Mouse (Mus musculus) forebrain, embryonic 10.5 days (tissue): ENCODE data around the gene Tbca. TPM values are rescaled to one million over a fixed set of nuclear protein-coding genes. Genes with fewer than 3 reads are reported as not detected.

Experiments used
- DNase-seq: peaks from one replicate; pipeline ENCODE4 v3.0.0-alpha.2; 2017; ENCODE audit warnings: low spot score; ENCODE audit errors: extremely low spot score
- H3K27ac ChIP-seq: fragments of 300-500 bp; sonication (generic); 2 replicates; pipeline ENCODE4 v1.5.1; 2016; ENCODE audit warnings: mild to moderate bottlenecking
- H3K27me3 ChIP-seq: fragments of 300-500 bp; sonication (generic); 2 replicates; pipeline ENCODE4 v1.6.1; 2016; ENCODE audit warnings: mild to moderate bottlenecking; ENCODE audit not compliant: poor library complexity, severe bottlenecking
- H3K36me3 ChIP-seq: fragments of 300-500 bp; sonication (generic); replicated peaks from 2 replicates; pipeline ENCODE4 v1.6.1; 2016; ENCODE audit warnings: mild to moderate bottlenecking, moderate library complexity
- H3K4me1 ChIP-seq: fragments of 300-500 bp; sonication (generic); 2 replicates; pipeline ENCODE4 v1.6.1; 2016
- H3K4me3 ChIP-seq: fragments of 300-500 bp; sonication (generic); 2 replicates; pipeline ENCODE4 v1.5.1; 2016; ENCODE audit warnings: mild to moderate bottlenecking, moderate library complexity
- H3K9me3 ChIP-seq: fragments of 300-500 bp; sonication (generic); 2 replicates; pipeline ENCODE4 v1.6.1; 2016; ENCODE audit warnings: mild to moderate bottlenecking, moderate library complexity
- WGBS: fragments of 180-500 bp; shearing (Covaris S2); methylation state at CpG from one replicate; pipeline ENCODE4 v1.1.7; 2016; 5-methylcytosine and 5-hydroxymethylcytosine counted together
- polyA plus RNA-seq: library from polyadenylated mRNA; unstranded; fragments of >200 nt; fragmentation: Nextera tagmentation; extraction: Ambion mirVana; gene quantifications from 2 replicates; pipeline ENCODE4 v1.2.1, GENCODE M21; 2016

Tbca gene
- polyA plus RNA-seq, 1 experiment from 2014 or later = 268 TPM

DNA sequence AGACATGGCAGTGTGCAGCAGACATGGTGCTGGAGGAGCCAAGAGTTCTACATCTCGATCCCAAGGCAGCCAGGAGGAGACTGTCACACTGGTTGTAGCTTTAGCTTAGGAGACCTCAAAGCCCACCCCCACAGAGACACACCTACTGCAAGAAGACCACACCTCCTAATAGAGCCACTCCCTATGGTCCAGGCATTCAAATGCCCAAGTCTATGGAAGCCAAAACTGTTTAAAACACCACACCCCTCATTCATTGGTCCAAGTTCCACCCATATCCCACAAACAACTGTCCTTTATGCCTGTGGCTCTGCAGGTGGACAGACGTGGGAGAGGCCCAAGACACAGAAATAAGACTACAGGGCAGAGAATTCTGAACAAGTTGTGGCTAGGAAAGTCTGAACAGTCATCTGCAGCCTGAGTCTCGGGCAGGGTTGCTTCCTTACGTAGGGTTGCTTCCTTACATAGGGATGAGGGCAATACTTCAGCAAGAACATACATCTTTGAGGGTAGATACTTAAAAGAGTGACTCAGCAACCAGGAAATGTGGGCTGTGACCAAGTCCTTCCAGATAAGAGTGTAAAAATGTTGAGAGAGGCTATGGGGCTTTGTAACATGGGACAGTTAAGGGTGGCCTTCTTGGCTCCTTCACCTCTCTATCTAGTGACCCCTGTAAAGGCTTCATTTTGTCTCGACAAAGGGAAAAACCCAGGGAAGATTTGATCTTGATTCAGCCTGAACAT, 74.0 kb downstream of the Tbca start:
- no peak overlapping the region for H3K27ac ChIP-seq
- 74% methylated on average over 5 of the region's 5 CpGs for WGBS
- no peak overlapping the region for H3K4me3 ChIP-seq
- H3K36me3 ChIP-seq = no peaks in the 10 kb centered on the region
- DNase-seq = no peak
- H3K27me3 ChIP-seq = peaks cover 98% of the 10 kb centered on the region
- peaks cover 16% of the 10 kb centered on the region for H3K4me1 ChIP-seq
- H3K9me3 ChIP-seq = no peaks in the 10 kb centered on the region

DNA sequence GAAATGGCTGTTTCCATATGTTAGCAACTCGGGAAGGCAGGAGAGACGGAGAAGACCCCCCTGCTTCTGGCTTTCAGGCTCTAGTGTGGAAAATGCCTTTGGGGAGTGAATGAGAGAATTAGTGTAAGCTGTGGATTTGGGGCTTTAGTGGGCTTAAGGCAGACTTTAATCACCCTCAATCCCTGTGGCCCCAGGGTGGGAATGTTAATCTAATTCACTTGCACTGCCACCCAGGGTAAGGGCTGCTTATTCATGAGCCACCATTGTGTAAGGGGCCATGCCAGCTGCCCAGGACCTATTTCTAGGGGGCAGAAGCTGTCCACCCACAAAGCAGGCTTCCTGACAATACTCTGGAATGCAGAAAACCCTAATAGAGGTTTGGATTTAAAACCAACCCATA, 78.2 kb downstream of the Tbca start:
- no peak for DNase-seq
- H3K4me1 ChIP-seq = peaks cover 31% of the 10 kb centered on the region
- peaks cover 100% of the 10 kb centered on the region for H3K27me3 ChIP-seq
- H3K4me3 ChIP-seq = no peak overlapping the region
- no peaks in the 10 kb centered on the region for H3K9me3 ChIP-seq
- no peak overlapping the region for H3K27ac ChIP-seq
- WGBS = 4% methylated on average over 2 of the region's 2 CpGs
- no peaks in the 10 kb centered on the region for H3K36me3 ChIP-seq

DNA sequence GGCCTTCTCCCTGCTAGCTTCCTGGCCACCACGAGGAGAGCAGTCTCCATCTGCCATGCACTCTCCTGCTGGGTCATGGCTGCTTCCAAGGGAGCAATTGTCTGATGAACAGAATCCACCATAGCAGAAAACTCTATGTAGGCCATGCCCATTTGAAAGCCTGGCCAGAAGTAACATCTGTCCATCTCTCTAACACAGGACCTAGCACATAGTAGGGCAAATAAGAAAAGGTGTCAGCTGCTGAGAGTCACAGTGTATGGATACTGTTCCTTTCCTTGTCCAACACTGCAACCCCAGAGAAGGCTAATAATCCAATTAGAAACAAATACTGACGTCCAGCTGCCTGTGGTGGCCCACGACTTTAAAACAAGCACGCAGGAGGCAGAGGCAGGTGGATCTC, 79.1 kb downstream of the Tbca start:
- Histone ChIP-seq H3K9me3 (no peaks in the 10 kb centered on the region), H3K36me3 (no peaks in the 10 kb centered on the region), H3K4me1 (peaks cover 34% of the 10 kb centered on the region), H3K4me3 (no peak overlapping the region), H3K27ac (no peak overlapping the region), H3K27me3 (peaks cover 100% of the 10 kb centered on the region)
- DNase-seq = no peak
- WGBS = 37% methylated on average over 4 of the region's 4 CpGs

DNA sequence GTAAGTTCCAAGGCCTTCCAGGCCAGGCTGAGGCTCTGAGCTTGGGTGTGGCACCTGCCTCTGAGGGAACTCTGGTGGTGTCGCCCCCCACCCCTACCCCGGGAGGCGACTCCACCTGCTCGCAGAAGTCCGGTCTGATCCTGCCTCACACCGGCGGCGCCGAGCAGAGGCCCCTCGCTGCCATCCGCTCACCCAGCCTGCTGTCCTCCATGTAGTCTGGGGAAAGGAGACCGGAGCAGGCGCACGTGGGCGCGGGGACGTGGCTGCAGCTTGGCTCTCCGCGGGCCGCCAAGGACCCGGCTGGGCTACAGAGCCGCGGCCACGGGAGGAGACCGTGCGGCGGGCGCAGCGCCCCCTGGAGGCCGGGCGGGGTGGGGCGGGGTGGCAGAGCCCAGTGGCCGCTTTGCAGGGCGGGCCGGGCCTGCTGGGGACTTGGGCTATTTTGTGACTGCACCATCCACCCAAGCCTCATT, 79.8 kb downstream of the Tbca start:
- Histone ChIP-seq H3K36me3 (no peaks in the 10 kb centered on the region), H3K4me3 (peak overlapping the region; percentile 50), H3K27ac (no peak overlapping the region), H3K27me3 (peaks cover 100% of the 10 kb centered on the region), H3K4me1 (peaks cover 38% of the 10 kb centered on the region), H3K9me3 (no peaks in the 10 kb centered on the region)
- WGBS = under 1% methylated on average over 35 of the region's 35 CpGs
- DNase-seq = peak; percentile 79

DNA sequence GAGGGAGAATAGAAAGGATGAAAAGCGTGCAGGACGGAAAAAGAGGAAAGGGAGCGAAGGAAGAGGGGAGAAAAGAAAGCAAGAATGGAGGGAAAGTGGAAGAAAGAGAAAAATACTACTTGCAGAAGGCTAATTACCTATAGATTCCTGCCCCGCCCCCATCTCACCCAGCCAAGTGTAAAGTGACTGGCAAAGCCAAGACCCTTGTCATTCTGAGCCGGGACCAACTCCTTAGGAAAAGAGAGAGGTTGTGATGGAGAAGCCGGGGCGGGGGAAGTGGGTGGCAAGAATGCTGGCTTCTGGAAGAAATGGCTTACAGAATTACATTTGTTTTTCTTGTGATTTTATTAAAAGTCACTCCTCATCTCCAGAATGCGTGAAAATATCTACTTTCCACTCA, 80.8 kb downstream of the Tbca start:
- H3K4me3 ChIP-seq = peak overlapping the region; percentile 50
- WGBS = 2% methylated on average over 8 of the region's 8 CpGs
- peaks cover 100% of the 10 kb centered on the region for H3K27me3 ChIP-seq
- peaks cover 43% of the 10 kb centered on the region for H3K4me1 ChIP-seq
- DNase-seq = peak; percentile 41
- no peak overlapping the region for H3K27ac ChIP-seq
- H3K9me3 ChIP-seq = no peaks in the 10 kb centered on the region
- no peaks in the 10 kb centered on the region for H3K36me3 ChIP-seq

DNA sequence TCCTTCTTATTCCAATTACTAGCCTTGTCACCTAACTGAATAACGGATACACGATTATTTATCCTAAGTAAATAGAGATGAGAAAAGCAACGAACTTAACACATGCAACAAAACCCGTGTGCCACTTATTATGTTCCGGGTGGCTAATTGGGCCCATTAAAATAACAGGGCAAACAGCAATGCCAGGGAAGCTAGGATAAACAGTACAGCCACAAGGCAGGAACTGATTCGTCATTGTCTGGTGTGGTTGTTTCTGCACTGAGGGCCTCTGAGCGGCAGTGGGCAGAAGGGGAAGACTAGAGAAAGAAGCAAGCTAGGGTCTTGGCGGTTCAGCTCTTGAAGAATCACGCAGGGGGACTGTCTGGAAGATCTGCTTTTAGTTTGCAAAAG, 81.4 kb downstream of the Tbca start:
- DNase-seq = peak; percentile 34
- H3K27me3 ChIP-seq = peaks cover 100% of the 10 kb centered on the region
- peaks cover 48% of the 10 kb centered on the region for H3K4me1 ChIP-seq
- WGBS = 4% methylated on average over 9 of the region's 9 CpGs
- no peaks in the 10 kb centered on the region for H3K9me3 ChIP-seq
- no peak overlapping the region for H3K27ac ChIP-seq
- no peak overlapping the region for H3K4me3 ChIP-seq
- H3K36me3 ChIP-seq = no peaks in the 10 kb centered on the region

DNA sequence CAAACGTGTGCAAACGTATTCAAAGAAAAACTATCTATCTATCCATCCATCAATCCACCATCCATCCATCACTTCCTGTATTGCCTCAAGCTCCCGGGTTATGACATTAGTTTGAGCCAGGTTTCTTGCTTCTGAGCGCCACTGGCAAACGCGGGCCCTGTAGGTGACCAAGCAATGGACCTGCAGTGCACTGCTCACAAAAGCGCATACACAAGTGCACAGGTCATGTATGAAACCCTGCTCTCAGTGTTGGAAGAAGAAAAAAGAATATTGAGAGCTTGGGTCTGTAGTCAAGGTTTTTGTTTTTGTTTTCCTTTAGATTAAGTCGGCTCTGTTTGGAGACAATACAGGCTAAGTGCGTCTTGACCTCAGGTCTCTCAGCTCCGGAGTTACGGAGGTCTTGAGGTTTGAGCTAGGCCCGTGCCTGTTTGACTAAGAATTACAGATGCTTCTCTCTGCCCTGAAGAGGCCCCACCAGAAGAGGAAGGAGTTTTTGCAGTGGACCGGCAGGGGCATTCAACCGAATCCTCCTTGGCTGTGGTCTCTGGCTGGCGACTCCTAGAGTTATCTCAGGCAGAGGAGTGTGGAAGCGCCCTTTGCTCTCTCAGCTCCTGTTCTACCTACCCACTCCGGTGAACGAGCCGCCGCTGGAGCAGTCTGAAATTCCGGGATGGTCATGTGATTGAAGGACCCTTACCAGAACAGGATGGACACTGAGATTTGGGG, 81.9 kb downstream of the Tbca start:
- under 1% methylated on average over 21 of the region's 21 CpGs for WGBS
- peak; percentile 53 for DNase-seq

DNA sequence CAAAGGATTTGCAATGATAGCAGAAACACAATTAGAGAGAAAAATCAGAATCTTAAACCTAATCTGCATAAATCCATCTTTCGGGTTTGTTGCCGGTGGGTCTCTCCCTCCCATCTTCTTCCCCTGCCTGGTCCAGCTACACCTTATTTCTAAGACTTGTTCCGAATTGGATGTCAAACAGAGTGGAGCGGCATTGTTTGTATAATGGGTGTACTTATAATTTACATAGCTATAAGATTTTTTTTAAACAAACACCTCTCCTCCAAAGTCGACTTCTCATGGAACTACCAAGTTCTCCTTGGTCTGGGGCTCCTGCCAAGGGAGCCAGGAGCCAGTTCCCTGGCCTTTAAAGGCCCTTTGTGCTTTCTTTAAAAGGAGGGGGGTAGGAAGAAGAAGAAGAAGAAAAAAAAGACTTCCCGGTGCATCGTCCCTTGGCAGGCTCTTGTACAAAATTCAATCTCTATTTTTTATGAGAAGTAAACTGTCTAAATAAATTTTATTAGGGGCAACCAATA, 83.2 kb downstream of the Tbca start:
- no peak for DNase-seq
- peaks cover 100% of the 10 kb centered on the region for H3K27me3 ChIP-seq
- no peak overlapping the region for H3K4me3 ChIP-seq
- H3K9me3 ChIP-seq = no peaks in the 10 kb centered on the region
- H3K36me3 ChIP-seq = no peaks in the 10 kb centered on the region
- peaks cover 49% of the 10 kb centered on the region for H3K4me1 ChIP-seq
- WGBS = 0% methylated on average over 7 of the region's 7 CpGs
- H3K27ac ChIP-seq = no peak overlapping the region

More for the DNA sequence above, 81.9 kb downstream of the Tbca start:
- H3K27me3 ChIP-seq = peaks cover 100% of the 10 kb centered on the region
- no peaks in the 10 kb centered on the region for H3K9me3 ChIP-seq
- no peaks in the 10 kb centered on the region for H3K36me3 ChIP-seq
- peaks cover 54% of the 10 kb centered on the region for H3K4me1 ChIP-seq
- H3K4me3 ChIP-seq = no peak overlapping the region
- H3K27ac ChIP-seq = no peak overlapping the region

DNA sequence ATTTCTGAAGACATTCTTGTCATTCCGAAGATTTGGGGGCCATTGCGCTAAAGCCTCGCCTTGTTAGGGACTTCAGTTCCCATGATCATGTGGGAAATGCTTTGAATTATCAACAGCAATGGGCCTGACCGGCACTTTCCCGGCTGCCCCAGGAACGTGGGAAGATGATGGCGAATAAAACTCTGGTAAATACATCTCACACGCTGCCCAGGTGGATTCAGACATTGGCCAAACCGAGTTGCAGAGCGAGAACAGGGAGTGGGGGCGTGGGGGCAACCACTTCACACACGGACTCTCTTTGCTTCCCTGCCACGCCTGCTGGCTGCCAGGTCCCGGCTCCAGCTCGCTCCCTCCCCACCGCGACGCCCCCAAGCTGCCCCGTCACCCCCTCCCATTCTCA, 83.7 kb downstream of the Tbca start:
- 0% methylated on average over 19 of the region's 19 CpGs for WGBS
- H3K36me3 ChIP-seq = no peaks in the 10 kb centered on the region
- H3K27me3 ChIP-seq = peaks cover 100% of the 10 kb centered on the region
- H3K9me3 ChIP-seq = no peaks in the 10 kb centered on the region
- H3K27ac ChIP-seq = no peak overlapping the region
- no peak overlapping the region for H3K4me3 ChIP-seq
- peak; percentile 40 for DNase-seq
- H3K4me1 ChIP-seq = peaks cover 45% of the 10 kb centered on the region

DNA sequence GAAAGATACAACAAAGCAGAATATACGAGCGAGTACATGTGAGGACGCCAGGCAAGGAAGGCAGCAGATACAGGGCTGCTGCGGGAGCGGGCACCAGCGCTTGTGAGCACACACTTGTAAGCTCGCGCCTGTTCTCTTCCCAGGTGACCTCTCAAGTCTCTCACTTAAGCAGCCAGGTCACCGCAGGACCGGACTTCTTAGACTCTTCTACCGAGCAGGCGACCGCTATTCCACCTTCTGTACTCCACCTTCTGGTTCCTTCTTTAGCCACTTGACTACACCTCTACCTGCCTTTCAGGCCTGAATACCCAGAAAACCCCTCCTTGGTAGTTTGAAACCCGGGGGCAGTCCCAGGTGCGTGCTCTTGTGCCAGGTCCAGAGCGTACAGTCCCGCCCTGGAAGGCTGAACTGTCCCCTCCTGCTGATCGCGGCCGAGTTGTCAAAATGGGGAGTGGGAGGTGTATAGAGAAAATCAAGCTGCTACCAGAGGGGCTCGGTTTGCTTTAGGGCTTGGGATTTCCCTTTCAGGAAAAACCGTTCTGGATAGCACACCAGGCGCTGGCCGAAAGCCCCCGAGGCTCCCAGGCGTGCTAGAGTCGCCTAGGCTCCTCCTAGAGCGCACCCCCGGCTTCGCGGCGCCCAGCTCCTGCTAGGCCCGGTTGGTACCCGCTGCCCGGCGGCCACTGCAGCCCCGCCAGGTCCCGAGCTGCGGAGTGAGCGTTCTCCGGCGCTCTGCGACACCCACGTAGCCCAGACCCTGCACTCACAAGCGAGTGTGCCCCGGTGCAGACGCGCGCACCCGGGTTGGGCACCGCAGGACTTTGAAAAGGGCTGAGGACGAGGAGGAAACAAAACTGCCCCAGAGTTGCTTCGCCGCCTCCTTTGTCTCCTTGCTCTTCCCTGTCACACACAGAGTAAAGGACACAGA, 84.7 kb downstream of the Tbca start:
- H3K4me3 ChIP-seq = peak overlapping the region; percentile 25; the same call in 1 of the 2 replicates
- peaks cover 100% of the 10 kb centered on the region for H3K27me3 ChIP-seq
- no peak overlapping the region for H3K27ac ChIP-seq
- H3K36me3 ChIP-seq = no peaks in the 10 kb centered on the region
- WGBS = under 1% methylated on average over 54 of the region's 54 CpGs
- H3K4me1 ChIP-seq = peaks cover 43% of the 10 kb centered on the region
- no peaks in the 10 kb centered on the region for H3K9me3 ChIP-seq
- peak; percentile 59 for DNase-seq

DNA sequence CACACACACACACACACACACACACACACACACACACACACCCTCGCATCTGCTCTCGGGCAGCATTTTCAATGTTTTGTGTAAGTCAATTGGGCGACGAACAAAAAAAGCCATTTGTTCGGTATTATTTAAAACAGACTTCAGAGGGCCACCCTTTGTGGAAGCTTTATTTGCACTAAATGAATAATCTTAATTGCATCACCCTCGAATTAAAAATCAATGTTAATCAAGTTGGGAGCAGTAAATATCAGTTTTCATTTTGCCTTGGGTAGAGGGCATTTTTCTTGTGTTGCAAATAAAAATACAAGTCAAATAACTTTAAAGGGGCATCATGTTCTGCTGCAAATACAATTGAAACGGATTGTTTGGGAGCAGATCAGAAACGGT, 85.3 kb downstream of the Tbca start:
- H3K27me3 ChIP-seq = peaks cover 100% of the 10 kb centered on the region
- H3K27ac ChIP-seq = no peak overlapping the region
- under 1% methylated on average over 8 of the region's 8 CpGs for WGBS
- H3K4me1 ChIP-seq = peaks cover 37% of the 10 kb centered on the region
- H3K36me3 ChIP-seq = no peaks in the 10 kb centered on the region
- H3K4me3 ChIP-seq = no peak overlapping the region
- no peaks in the 10 kb centered on the region for H3K9me3 ChIP-seq
- DNase-seq = no peak

DNA sequence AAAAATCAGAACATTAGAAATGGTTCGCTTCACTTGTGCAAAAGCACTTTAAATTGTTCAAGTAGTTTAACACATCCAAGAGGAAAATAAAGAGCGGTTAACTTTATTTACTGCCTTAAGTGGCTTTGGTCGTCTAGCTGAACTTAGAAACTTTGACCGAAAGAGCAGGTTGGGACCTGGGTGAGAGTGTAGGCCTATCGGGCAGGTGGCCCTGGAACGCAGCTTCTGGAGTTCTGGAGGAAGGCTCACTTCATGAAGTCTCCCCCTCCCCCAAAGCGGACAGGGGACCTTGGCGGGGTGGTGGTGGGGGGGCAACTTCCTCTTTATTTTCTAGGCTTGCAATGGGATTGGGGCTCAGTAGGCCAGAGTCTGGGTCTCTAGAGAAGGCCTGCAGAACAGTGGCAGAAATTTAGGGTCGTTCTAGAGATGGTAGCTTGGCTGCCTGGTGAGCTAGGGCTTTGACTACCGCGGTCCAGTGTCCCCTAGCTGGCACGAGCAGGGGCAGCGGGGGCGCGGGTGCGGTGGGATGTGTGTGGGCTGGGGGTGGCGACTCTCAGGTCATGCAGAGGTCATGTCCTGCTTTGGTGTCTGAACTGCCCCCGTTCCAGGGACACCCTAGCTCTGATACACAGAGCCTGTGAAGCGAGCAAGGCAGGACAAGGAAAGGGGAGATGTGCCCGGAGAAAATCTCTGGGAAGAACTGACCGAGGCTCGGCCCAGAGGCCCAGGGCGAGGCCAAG, 86.1 kb downstream of the Tbca start:
- no peak for DNase-seq
- WGBS = under 1% methylated on average over 23 of the region's 23 CpGs
- Histone ChIP-seq H3K9me3 (no peaks in the 10 kb centered on the region), H3K27ac (no peak overlapping the region), H3K27me3 (peaks cover 100% of the 10 kb centered on the region), H3K4me3 (peak overlapping the region; percentile 23), H3K4me1 (peaks cover 30% of the 10 kb centered on the region), H3K36me3 (no peaks in the 10 kb centered on the region)
